Mouse (Mus musculus) intestine, embryonic 16.5 days (tissue): ENCODE measurements at regions not wholly inside any gene's neighbourhood (a gene's known extent, or its start where the extent isn't known, plus 50 kb on each side); places are given as distances from the start of the nearest gene placed in this dataset.

Experiments
- ATAC-seq: fragments of 200-750 bp; cut with Nextera tagmentation; 2 replicates; pipeline ENCODE4 v1.8.0; 2017; ENCODE audit warnings: moderate TSS enrichment, moderate library complexity
- H3K27ac ChIP-seq: fragments of 300-500 bp; sonication (generic); 2 replicates; pipeline ENCODE4 v1.5.1; 2014; ENCODE audit warnings: mild to moderate bottlenecking, low read length
- H3K27me3 ChIP-seq: fragments of 300-500 bp; sonication (generic); replicated peaks from 2 replicates; pipeline ENCODE4 v1.6.1; 2014; ENCODE audit warnings: low read length, control low read depth, mixed read lengths; ENCODE audit not compliant: control insufficient read depth, insufficient read depth
- H3K36me3 ChIP-seq: fragments of 300-500 bp; sonication (generic); 2 replicates; pipeline ENCODE4 v1.6.1; 2014; ENCODE audit warnings: low read length, control low read depth; ENCODE audit not compliant: control insufficient read depth, insufficient read depth
- H3K4me1 ChIP-seq: fragments of 300-500 bp; sonication (generic); 2 replicates; pipeline ENCODE4 v1.6.1; 2014; ENCODE audit warnings: low read length, control low read depth, mixed read lengths; ENCODE audit not compliant: control insufficient read depth, insufficient read depth
- H3K4me2 ChIP-seq: fragments of 300-500 bp; sonication (generic); 2 replicates; pipeline ENCODE4 v1.6.1; 2014; ENCODE audit warnings: low read depth, low read length, control low read depth
- H3K4me3 ChIP-seq: fragments of 300-500 bp; sonication (generic); 2 replicates; pipeline ENCODE4 v1.5.1; 2014; ENCODE audit warnings: mild to moderate bottlenecking, low read length
- H3K9ac ChIP-seq: fragments of 300-500 bp; sonication (generic); 2 replicates; pipeline ENCODE4 v1.6.1; 2014; ENCODE audit warnings: low read depth, low read length
- H3K9me3 ChIP-seq: fragments of 300-500 bp; sonication (generic); 2 replicates; pipeline ENCODE4 v1.6.1; 2016; ENCODE audit warnings: low read length, control low read depth; ENCODE audit not compliant: control insufficient read depth
- WGBS: fragments of 180-500 bp; shearing (Covaris S2); extraction: QIAGEN DNeasy Blood & Tissue Kit; methylation state at CpG from one replicate; pipeline ENCODE4 v1.1.7; 2014; 5-methylcytosine and 5-hydroxymethylcytosine counted together

DNA sequence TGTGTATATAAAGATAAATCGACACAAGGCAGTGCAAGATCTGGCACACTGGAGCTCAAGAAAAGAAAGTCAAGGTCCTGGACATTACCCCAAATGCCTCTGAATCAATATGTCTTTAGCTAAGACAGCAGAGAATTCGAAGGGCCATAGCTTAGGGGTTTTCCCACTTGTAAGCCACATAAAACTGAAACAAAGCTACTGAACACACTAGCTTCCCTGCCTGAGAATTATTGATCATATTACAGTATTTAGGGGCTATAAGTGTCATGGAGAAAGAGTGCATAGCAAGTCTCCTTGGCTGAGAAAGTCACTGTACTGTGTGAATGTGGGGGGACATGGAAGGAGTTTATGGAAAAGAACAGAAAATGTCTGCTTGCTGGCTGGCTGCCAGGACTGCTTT is 207.3 kb upstream of the Htr1f start:
- no peak overlapping the region for H3K27ac ChIP-seq
- 41% methylated on average over 2 of the region's 2 CpGs for WGBS
- ATAC-seq: no peak
- H3K36me3 ChIP-seq: no peaks in the 10 kb centered on the region
- no peak overlapping the region for H3K4me2 ChIP-seq
- H3K27me3 ChIP-seq: no peaks in the 10 kb centered on the region
- no peaks in the 10 kb centered on the region for H3K9me3 ChIP-seq
- no peak overlapping the region for H3K4me3 ChIP-seq
- H3K4me1 ChIP-seq: no peaks in the 10 kb centered on the region
- H3K9ac ChIP-seq: no peak overlapping the region

DNA sequence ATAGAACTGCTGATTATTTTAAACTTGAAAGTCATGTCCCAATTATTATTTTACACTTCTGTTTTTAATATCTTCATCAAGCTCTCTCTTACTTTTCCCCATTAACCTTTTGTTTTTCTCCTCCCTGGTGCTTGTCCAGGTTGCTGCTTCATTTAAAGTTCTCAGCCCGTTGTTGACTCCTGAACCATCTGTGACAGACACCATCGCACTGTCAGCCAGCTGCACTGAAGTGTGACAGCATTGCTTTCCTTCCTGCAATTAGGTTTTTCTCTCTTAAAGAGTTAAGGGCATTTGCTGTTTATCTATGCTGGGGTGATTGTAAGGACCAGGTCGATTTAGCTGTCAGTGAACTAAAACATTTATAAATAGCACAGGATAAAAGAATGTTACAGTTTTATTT is 205.3 kb upstream of the Pou1f1 start:
- ATAC-seq: no peak
- no peak overlapping the region for H3K9ac ChIP-seq
- H3K27me3 ChIP-seq: no peaks in the 10 kb centered on the region
- H3K4me3 ChIP-seq: no peak overlapping the region
- 66% methylated on average over 3 of the region's 3 CpGs for WGBS
- H3K4me2 ChIP-seq: no peak overlapping the region
- no peaks in the 10 kb centered on the region for H3K36me3 ChIP-seq
- H3K9me3 ChIP-seq: no peaks in the 10 kb centered on the region
- no peaks in the 10 kb centered on the region for H3K4me1 ChIP-seq
- H3K27ac ChIP-seq: no peak overlapping the region

DNA sequence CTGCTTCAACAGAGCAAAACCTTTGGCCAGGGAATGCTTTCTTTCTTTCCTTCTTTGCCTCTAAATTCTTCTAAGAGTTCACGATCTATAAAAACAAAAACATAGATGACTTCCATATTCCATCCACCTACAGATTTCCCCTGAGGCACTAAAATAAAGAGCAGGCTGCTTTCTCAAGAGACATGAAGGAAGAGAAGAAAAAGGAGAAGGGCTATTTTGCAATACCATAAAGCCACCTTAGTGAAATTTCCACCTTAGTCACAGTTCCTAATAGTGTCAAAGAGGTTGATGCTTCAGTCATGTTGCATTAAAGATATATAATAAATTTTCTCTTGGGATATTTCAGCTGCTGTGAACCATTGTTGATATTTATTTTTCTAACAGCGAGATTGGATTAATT is 187.9 kb upstream of the Pou1f1 start:
- Histone ChIP-seq H3K4me3 (no peak overlapping the region), H3K4me2 (no peak overlapping the region), H3K4me1 (no peaks in the 10 kb centered on the region), H3K27me3 (no peaks in the 10 kb centered on the region), H3K36me3 (no peaks in the 10 kb centered on the region), H3K9me3 (no peaks in the 10 kb centered on the region), H3K9ac (no peak overlapping the region), H3K27ac (no peak overlapping the region)
- 79% methylated on average over 2 of the region's 2 CpGs for WGBS
- no peak for ATAC-seq

DNA sequence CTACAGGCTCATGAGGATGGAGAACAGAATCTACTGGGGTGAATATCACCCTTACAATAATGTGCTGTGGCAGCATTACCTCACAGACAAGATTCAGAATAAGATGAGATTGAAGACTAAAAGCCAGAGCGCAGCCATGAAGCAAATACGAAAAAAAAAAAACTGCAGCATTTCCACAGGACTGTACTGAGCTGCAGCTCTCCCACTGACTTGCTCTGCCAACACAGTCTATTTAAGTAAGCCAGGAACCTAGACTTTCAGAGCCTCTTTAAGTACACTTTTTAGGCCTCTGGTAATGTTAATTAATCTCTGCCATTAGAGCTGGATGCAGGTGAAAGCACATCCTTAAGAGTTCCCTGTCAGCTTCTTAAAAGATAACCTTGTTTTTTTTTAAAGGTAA is 181.1 kb upstream of the Pou1f1 start:
- Histone ChIP-seq H3K4me3 (no peak overlapping the region), H3K4me1 (no peaks in the 10 kb centered on the region), H3K4me2 (no peak overlapping the region), H3K9ac (no peak overlapping the region), H3K36me3 (no peaks in the 10 kb centered on the region), H3K27ac (no peak overlapping the region), H3K27me3 (no peaks in the 10 kb centered on the region), H3K9me3 (no peaks in the 10 kb centered on the region)
- WGBS: 94% methylated on average over 2 of the region's 2 CpGs
- no peak for ATAC-seq

DNA sequence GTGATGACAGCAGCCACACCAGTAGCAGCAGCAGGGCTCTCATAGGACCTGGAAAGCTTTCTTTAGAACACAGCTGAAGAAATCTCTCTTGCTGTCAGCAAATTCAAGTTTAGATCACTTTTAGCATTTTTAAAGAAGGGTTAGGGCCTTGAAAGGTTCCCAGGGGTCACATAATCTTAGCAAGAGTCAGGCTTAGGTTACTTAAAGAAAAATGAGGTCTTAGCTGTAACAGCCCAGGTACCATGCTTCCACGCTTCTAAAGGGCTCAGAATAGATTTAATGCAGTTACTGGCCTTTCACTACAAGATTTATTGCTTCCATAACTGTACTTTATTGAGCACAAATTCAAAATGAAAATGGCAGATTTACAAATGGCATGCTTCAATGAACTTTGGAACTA is 160.4 kb upstream of the Pou1f1 start:
- Histone ChIP-seq H3K4me1 (no peaks in the 10 kb centered on the region), H3K4me3 (no peak overlapping the region), H3K27ac (no peak overlapping the region), H3K27me3 (no peaks in the 10 kb centered on the region), H3K9me3 (no peaks in the 10 kb centered on the region), H3K9ac (no peak overlapping the region), H3K4me2 (no peak overlapping the region), H3K36me3 (no peaks in the 10 kb centered on the region)
- 73% methylated on average over 1 of the region's 1 CpGs for WGBS
- no peak for ATAC-seq

DNA sequence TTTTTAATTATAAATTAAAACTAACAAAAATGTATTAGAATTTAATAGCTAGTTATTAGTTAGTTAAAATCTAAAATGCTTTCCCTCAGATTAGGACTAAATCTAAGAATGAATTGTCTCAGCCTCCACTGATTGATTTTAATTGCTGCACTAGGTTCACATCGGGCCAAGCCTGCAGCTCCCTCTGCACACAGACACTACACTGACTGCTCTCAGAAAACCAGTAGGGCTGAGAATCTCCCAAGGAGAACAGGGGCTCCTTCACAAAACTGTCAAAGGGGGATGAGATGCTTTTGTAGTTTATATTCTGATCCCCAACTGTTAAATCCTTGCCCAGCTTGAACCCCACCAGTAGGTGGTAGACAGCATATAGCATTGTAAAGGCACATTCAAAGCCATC is 151.0 kb upstream of the Pou1f1 start:
- no peak for ATAC-seq
- no peak overlapping the region for H3K4me2 ChIP-seq
- no peaks in the 10 kb centered on the region for H3K4me1 ChIP-seq
- no peak overlapping the region for H3K27ac ChIP-seq
- H3K36me3 ChIP-seq: no peaks in the 10 kb centered on the region
- no peak overlapping the region for H3K4me3 ChIP-seq
- no peak overlapping the region for H3K9ac ChIP-seq
- 46% methylated on average over 1 of the region's 1 CpGs for WGBS
- H3K9me3 ChIP-seq: no peaks in the 10 kb centered on the region
- H3K27me3 ChIP-seq: no peaks in the 10 kb centered on the region

DNA sequence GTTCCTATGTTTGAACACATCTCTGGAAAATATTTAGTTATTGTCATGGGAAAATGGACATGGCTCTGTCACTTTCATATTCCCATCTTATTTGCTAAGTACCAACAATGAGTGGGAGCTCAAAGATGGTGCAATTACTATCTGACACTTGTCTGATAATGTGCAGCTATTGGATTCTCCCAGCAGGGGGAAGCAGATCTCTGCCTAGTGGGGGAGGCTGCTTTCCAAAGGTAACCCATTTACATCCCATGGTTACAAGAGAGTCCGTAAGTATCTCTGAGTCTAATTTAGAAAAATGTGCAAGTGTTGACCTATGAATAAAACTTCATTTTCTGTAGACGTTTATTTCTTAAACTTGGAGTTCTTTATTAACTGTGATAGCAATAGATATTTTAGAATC is 149.4 kb upstream of the Pou1f1 start:
- Histone ChIP-seq H3K36me3 (no peaks in the 10 kb centered on the region), H3K4me1 (no peaks in the 10 kb centered on the region), H3K27ac (no peak overlapping the region), H3K27me3 (no peaks in the 10 kb centered on the region), H3K4me3 (no peak overlapping the region), H3K9ac (no peak overlapping the region), H3K9me3 (no peaks in the 10 kb centered on the region), H3K4me2 (no peak overlapping the region)
- ATAC-seq: no peak
- WGBS: 55% methylated on average over 2 of the region's 2 CpGs

DNA sequence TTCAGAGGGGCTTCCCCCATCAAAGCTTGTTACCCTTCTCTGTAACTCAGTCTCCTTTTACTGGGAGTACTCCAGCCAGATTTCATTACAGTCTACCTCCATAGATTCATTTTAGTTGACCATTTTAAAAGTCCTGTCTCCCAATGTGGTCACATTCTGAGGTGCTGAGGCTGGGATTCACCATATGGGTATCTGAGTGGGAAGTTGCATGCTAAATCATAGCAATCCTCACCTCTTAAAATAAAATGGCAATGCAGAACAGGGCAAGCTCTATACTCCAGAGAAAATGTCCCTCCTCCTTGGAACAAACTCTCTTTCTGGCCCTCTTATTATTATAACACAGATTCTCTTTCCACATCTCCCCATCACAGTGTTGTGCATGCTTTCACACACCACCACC is 143.8 kb upstream of the Pou1f1 start:
- no peaks in the 10 kb centered on the region for H3K36me3 ChIP-seq
- H3K4me2 ChIP-seq: no peak overlapping the region
- no peaks in the 10 kb centered on the region for H3K27me3 ChIP-seq
- H3K4me1 ChIP-seq: no peaks in the 10 kb centered on the region
- H3K9ac ChIP-seq: no peak overlapping the region
- H3K27ac ChIP-seq: no peak overlapping the region
- ATAC-seq: no peak
- H3K4me3 ChIP-seq: no peak overlapping the region
- H3K9me3 ChIP-seq: no peaks in the 10 kb centered on the region

DNA sequence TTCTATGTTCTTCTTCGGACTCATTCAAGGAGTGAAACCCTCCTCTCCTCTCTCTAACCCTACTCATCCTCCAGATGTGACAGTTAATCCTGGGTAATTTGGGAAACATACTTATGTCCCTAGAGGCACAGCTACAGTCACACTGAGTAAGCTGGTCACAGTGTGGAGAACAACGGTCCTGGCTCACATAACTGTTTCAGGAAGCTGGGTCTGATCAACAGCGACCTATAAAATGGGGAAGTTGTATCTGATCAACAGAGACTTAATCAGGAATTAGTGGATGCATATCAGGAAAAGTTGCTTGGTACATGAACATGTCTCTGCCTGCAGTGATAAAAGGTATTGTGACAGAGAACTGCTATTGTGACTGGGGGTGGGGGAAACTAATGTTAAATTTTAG is 142.0 kb upstream of the Pou1f1 start:
- H3K4me2 ChIP-seq: no peak overlapping the region
- H3K9ac ChIP-seq: no peak overlapping the region
- H3K27ac ChIP-seq: no peak overlapping the region
- H3K9me3 ChIP-seq: no peaks in the 10 kb centered on the region
- no peaks in the 10 kb centered on the region for H3K27me3 ChIP-seq
- WGBS: 74% methylated on average over 3 of the region's 3 CpGs
- no peaks in the 10 kb centered on the region for H3K4me1 ChIP-seq
- H3K36me3 ChIP-seq: no peaks in the 10 kb centered on the region
- H3K4me3 ChIP-seq: no peak overlapping the region
- no peak for ATAC-seq

DNA sequence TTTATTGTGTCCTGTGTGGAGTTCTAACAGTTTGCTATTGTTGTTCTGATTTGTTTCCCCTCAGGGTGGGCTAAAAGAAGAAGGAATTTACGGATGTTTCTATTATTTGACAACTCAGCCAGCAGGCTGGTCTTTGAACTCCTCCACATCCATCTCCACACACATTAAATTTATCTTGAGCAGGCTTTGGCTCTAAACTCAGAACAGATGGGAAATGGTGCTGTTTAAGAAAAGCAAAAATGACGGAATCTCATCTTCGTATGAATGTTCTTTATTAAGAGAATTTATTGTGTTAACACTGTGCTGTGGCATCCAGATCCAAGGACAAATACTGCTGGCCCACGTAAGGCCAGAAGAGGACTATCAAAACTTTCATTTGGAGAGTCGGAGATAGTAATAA is 140.4 kb upstream of the Pou1f1 start:
- no peak overlapping the region for H3K4me3 ChIP-seq
- H3K4me1 ChIP-seq: no peaks in the 10 kb centered on the region
- H3K9ac ChIP-seq: no peak overlapping the region
- no peak overlapping the region for H3K27ac ChIP-seq
- no peak for ATAC-seq
- no peaks in the 10 kb centered on the region for H3K9me3 ChIP-seq
- no peak overlapping the region for H3K4me2 ChIP-seq
- H3K27me3 ChIP-seq: no peaks in the 10 kb centered on the region
- H3K36me3 ChIP-seq: no peaks in the 10 kb centered on the region
- WGBS: 49% methylated on average over 5 of the region's 5 CpGs
